Mouse (Mus musculus) heart, embryonic 10.5 days (tissue): ENCODE measurements around the gene Poc1b. TPM values are rescaled to one million over a fixed set of nuclear protein-coding genes. Genes with fewer than 3 reads are reported as not detected.
A peak's percentile ranks its signal among the peaks of the same experiment; 100 is the strongest.
"Not testable (repeated sequence)": the region's sequence is repeated elsewhere in the genome, so short reads cannot be mapped to it uniquely, and the experiment has no call there.

Experiments used
- DNase-seq: peaks from one replicate; pipeline ENCODE4 v3.0.0-alpha.2; 2017; ENCODE audit warnings: low spot score
- H3K27ac ChIP-seq: fragments of 300-500 bp; sonication (generic); 2 replicates; pipeline ENCODE4 v1.5.1; 2016; ENCODE audit warnings: mild to moderate bottlenecking
- H3K27me3 ChIP-seq: fragments of 300-500 bp; sonication (generic); 2 replicates; pipeline ENCODE4 v1.6.1; 2016; ENCODE audit warnings: mild to moderate bottlenecking; ENCODE audit not compliant: poor library complexity, insufficient read depth, severe bottlenecking
- H3K36me3 ChIP-seq: fragments of 300-500 bp; sonication (generic); 2 replicates; pipeline ENCODE4 v1.6.1; 2016; ENCODE audit warnings: mild to moderate bottlenecking, moderate library complexity
- H3K4me1 ChIP-seq: fragments of 300-500 bp; sonication (generic); 2 replicates; pipeline ENCODE4 v1.6.1; 2016; ENCODE audit warnings: mild to moderate bottlenecking
- H3K4me3 ChIP-seq: fragments of 300-500 bp; sonication (generic); 2 replicates; pipeline ENCODE4 v1.5.1; 2016; ENCODE audit warnings: mild to moderate bottlenecking, moderate library complexity
- H3K9me3 ChIP-seq: fragments of 300-500 bp; sonication (generic); 2 replicates; pipeline ENCODE4 v1.6.1; 2016; ENCODE audit warnings: mild to moderate bottlenecking, moderate library complexity
- WGBS: fragments of 180-500 bp; shearing (Covaris S2); methylation state at CpG from one replicate; pipeline ENCODE4 v1.1.7; 2016; 5-methylcytosine and 5-hydroxymethylcytosine counted together
- polyA plus RNA-seq: library from polyadenylated mRNA; unstranded; fragments of >200 nt; fragmentation: Nextera tagmentation; extraction: Ambion mirVana; gene quantifications from 2 replicates; pipeline ENCODE4 v1.2.1, GENCODE M21; 2016

Gene Poc1b
- polyA plus RNA-seq, 1 experiment from 2014 or later, result 16.2 TPM

DNA sequence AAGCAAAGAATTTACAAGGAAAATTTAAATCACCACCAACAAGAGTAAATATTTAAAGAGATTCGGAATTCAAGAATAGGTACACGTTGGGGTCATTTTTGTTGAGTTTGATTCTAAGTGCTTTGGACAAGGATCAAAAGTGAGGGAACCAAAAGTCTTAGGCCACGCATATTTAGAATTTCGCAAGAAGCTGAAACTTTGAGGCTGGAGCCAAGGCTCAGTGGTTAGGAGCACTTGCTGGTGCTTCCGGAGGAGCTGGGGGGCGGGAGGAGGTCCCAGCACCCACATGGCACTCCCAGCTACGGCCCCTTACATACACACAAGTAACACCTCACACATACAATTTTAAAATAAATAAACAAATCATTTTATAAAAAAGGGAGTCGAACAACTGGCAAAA lies 39.8 kb downstream of the Poc1b start:
- 0 out of 2 replicates have a peak, but pooled peaks cover 4% of the 10 kb centered on the region for H3K4me1 ChIP-seq
- H3K27ac ChIP-seq, result no peak overlapping the region
- no peaks in the 10 kb centered on the region for H3K27me3 ChIP-seq
- H3K4me3 ChIP-seq, result no peak overlapping the region
- DNase-seq, result no peak
- H3K9me3 ChIP-seq, result no peaks in the 10 kb centered on the region
- WGBS, result 93% methylated on average over 8 of the region's 8 CpGs
- no peaks in the 10 kb centered on the region for H3K36me3 ChIP-seq

DNA sequence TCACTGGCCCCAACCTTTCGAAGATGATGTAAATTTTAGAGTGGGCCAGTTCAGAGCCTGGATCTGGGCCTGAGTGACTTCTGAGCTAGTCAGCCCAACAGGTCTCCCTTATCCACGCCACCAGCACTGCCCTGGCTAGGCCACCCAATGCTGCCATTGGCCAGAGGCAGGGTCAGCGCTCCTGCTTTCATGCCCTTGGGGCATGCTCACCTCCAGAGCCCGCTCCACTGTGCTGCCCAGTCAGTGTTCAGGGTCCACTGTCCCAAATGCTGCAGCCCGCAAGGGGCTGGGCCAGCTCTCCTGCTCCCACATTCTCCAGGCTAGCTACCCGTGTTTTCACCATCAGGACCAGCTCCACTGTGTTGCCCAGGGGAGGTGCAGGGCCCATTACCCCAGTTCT lies 43.2 kb downstream of the Poc1b start:
- Histone ChIP-seq H3K4me1 (0 out of 2 replicates have a peak, but pooled peaks cover 4% of the 10 kb centered on the region), H3K27me3 (no peaks in the 10 kb centered on the region), H3K36me3 (no peaks in the 10 kb centered on the region), H3K4me3 (no peak overlapping the region), H3K9me3 (no peaks in the 10 kb centered on the region), H3K27ac (no peak overlapping the region)
- 90% methylated on average over 6 of the region's 6 CpGs for WGBS
- no peak for DNase-seq

DNA sequence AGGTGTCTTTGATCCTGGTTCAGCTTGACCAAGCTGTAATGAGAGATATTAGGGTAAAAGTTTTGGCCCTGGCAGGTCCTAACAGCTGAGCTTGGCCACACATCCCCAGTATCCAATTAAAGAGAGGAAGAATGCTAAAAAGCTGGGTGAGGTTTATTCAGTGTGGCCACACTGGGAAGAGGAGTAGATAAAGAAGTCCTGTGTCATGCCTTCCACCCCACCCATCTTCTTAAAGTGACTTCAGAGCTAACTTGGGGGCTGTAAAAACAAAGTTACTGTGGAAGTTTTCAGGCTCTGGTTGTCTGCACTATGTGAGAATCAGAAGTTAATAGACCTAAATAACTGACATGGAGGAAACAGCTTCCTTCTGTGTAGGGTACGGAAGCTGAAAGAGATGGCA lies 44.7 kb downstream of the Poc1b start:
- no peak for DNase-seq
- H3K36me3 ChIP-seq, result no peaks in the 10 kb centered on the region
- H3K9me3 ChIP-seq, result no peaks in the 10 kb centered on the region
- H3K27ac ChIP-seq, result no peak overlapping the region
- 89% methylated on average over 1 of the region's 1 CpGs for WGBS
- no peak overlapping the region for H3K4me3 ChIP-seq
- 0 out of 2 replicates have a peak, but pooled peaks cover 4% of the 10 kb centered on the region for H3K4me1 ChIP-seq
- no peaks in the 10 kb centered on the region for H3K27me3 ChIP-seq

DNA sequence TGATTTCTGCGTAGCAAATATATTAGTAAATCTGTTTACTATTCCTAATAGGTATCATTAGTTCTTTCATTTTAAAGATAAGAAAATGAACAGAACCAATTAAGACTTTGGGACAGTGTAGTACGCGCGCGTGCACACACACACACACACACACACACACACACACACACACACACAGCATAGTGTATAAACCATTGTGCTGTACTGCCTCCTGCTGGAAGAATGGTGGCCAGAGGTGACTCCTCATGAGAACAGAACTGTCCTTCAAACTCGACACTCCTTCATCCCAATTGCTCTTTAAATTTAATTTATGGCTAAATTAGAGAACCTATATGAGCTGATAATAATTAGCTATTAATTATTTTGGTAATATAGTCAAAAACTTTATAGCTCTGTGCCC lies 45.2 kb downstream of the Poc1b start:
- no peak for DNase-seq
- H3K4me3 ChIP-seq, result no peak overlapping the region
- H3K4me1 ChIP-seq, result 0 out of 2 replicates have a peak, but pooled peaks cover 4% of the 10 kb centered on the region
- 86% methylated on average over 6 of the region's 6 CpGs for WGBS
- no peaks in the 10 kb centered on the region for H3K9me3 ChIP-seq
- H3K27me3 ChIP-seq, result no peaks in the 10 kb centered on the region
- no peaks in the 10 kb centered on the region for H3K36me3 ChIP-seq
- H3K27ac ChIP-seq, result no peak overlapping the region

DNA sequence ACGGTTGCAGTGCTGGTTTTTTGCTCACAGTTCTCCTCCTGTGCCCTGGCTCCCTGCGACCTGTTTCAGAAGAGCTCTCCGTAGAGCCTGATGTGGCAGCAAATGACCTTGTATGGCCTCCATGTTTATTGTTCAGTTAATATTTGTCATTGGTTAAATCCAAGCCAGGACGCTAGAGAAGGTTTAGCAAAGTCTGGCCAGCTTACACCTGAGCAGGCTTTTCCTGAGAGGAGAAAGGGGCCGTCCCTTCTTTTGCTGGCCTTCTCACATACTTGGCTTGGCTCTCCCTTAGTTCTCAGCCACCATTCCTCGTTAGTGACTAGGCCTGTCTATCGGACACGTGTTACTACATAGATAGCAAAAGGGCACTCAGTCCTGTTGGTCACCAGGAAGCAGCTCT lies 47.8 kb downstream of the Poc1b start:
- no peaks in the 10 kb centered on the region for H3K36me3 ChIP-seq
- H3K27me3 ChIP-seq, result no peaks in the 10 kb centered on the region
- H3K4me3 ChIP-seq, result no peak overlapping the region
- no peaks in the 10 kb centered on the region for H3K9me3 ChIP-seq
- no peak overlapping the region for H3K27ac ChIP-seq
- DNase-seq, result no peak
- 82% methylated on average over 8 of the region's 8 CpGs for WGBS
- 0 out of 2 replicates have a peak, but pooled peaks cover 4% of the 10 kb centered on the region for H3K4me1 ChIP-seq

DNA sequence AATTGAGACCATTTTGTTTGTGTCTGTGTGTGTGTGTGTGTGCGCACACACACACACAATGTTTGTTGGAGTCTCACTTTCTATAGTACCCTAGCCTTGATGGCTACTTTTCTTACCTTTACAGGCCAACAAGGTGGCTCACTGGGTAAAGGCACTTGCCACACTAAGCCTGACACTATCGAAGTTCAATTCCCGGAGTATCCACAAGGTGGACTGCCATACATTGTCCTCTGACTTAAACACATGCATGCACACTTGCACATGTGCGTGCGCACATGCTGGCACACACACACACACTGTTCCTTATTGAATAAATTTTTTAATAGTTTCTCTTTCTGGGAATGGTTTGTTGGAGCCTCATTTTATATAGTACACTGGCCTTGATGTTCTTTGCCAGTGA lies 50.0 kb downstream of the Poc1b start:
- no peak overlapping the region for H3K4me3 ChIP-seq
- no peaks in the 10 kb centered on the region for H3K27me3 ChIP-seq
- H3K4me1 ChIP-seq, result no peaks in the 10 kb centered on the region
- DNase-seq, result no peak
- WGBS, result 94% methylated on average over 5 of the region's 5 CpGs
- peaks cover 6% of the 10 kb centered on the region; the same call in 1 of the 2 replicates for H3K36me3 ChIP-seq
- no peak overlapping the region for H3K27ac ChIP-seq
- no peaks in the 10 kb centered on the region for H3K9me3 ChIP-seq

DNA sequence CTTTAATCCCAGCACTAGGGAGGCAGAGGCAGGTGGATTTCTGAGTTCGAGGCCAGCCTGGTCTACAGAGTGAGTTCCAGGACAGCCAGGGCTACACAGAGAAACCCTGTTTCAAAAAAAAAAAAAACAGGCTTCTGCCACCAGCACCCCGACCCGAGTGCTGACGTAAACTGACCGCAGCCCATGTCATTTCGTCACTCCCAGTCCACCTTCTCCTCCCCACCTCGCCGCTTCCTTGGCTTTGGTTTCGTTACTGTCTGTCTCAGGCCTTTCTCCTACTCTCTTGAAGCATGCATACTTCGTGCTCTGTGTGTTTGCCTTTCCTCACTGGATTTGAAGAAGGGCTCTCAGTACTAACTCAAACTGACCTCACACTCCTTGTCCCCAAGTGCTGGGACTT lies 50.9 kb downstream of the Poc1b start:
- WGBS, result 89% methylated on average over 10 of the region's 10 CpGs

DNA sequence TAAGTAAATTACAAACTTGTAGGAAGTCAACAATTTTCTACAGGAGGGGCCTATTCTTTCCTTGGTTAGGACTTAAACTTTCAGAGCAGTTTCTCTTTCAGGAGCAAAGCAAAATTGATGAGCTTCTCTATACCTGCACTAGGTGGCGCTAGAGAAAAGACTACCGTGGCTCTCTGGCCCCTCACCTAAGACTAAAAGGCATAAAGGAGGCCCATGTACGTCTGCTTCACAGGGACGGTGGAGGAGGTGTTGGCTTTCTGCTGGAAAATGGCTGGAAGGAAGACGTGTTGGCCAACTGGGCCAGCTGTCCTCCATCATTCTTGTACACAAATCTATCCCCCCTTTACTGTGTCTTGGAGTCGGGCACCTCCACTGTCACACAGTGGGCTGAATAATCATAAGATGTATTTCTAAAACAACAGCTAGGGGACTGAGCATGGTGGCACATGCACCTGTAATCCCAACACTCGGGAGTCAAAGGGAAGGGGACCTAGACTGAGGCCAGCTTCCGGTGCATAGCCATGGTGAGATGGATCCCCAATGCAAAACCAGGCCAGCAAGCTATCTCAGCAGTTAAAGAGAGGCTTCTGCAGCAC lies 55.2 kb downstream of the Poc1b start:
- Histone ChIP-seq H3K36me3 (peaks cover 6% of the 10 kb centered on the region; the same call in 1 of the 2 replicates), H3K9me3 (no peaks in the 10 kb centered on the region), H3K4me3 (no peak overlapping the region), H3K27me3 (no peaks in the 10 kb centered on the region), H3K4me1 (peaks cover 13% of the 10 kb centered on the region), H3K27ac (no peak overlapping the region)
- DNase-seq, result no peak
- WGBS, result 41% methylated on average over 8 of the region's 8 CpGs

More for the DNA sequence above, 50.9 kb downstream of the Poc1b start:
- H3K27me3 ChIP-seq, H3K36me3 ChIP-seq, H3K27ac ChIP-seq, H3K4me3 ChIP-seq, H3K9me3 ChIP-seq, H3K4me1 ChIP-seq, DNase-seq: not testable (repeated sequence)

DNA sequence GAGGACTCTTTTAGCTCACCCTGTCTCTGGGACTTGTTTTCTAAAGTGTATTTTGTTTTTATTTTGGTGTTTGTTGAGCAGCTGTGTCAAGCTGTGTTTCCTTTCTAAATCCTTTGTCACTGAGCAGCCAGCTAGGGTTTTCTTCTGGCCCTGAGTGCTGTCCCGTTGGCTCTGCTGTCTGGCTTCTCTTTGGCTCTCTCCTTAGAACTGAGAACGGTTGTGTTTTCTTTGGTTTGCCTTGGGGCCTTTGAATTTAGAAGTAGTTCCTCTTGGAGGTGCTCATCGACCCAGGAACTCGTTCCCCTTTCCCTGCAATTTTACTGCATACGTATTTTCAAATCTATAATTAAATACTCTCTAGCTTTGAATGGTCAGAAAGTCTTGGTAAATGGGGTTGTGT lies 56.2 kb downstream of the Poc1b start:
- Histone ChIP-seq H3K9me3 (no peaks in the 10 kb centered on the region), H3K27ac (no peak overlapping the region), H3K4me1 (peaks cover 13% of the 10 kb centered on the region), H3K36me3 (peaks cover 6% of the 10 kb centered on the region; the same call in 1 of the 2 replicates), H3K27me3 (no peaks in the 10 kb centered on the region), H3K4me3 (no peak overlapping the region)
- WGBS, result 88% methylated on average over 5 of the region's 5 CpGs
- no peak for DNase-seq

DNA sequence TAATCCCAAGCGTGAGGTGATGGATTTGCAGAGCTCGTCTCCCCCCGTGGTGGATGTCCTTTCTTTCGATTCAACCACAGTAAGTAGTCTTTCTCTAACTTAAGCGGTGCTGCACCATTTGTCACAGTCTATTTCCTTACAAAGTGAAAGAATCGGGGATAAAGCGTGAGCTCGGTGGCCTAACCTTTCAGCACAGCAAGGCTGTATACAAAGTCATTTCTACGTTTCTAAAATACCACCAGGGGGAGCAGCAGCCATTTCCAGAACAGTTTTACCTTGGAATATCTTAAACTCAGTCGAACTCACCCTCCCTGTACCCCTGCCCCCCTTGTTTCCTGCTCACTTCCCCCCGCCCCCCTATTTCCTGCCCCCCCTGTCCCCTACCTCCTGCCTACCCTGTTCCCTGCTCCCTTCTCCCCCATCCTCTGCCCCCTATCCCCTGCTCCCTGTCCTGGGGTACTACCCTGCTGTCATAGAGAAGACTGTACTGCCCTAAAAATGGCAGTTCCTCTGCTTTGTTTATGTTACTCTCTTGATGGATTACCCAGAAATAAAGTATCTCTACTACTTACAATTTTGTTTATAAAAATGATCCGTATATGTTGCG lies 58.1 kb downstream of the Poc1b start:
- Histone ChIP-seq H3K27me3 (no peaks in the 10 kb centered on the region), H3K4me1 (peaks cover 18% of the 10 kb centered on the region), H3K27ac (0 out of 2 replicates have a peak overlapping the region, but pooled peaks have one; percentile 36), H3K4me3 (no peak overlapping the region), H3K9me3 (no peaks in the 10 kb centered on the region), H3K36me3 (peaks cover 5% of the 10 kb centered on the region; the same call in 1 of the 2 replicates)
- WGBS, result 42% methylated on average over 13 of the region's 13 CpGs
- DNase-seq, result no peak

DNA sequence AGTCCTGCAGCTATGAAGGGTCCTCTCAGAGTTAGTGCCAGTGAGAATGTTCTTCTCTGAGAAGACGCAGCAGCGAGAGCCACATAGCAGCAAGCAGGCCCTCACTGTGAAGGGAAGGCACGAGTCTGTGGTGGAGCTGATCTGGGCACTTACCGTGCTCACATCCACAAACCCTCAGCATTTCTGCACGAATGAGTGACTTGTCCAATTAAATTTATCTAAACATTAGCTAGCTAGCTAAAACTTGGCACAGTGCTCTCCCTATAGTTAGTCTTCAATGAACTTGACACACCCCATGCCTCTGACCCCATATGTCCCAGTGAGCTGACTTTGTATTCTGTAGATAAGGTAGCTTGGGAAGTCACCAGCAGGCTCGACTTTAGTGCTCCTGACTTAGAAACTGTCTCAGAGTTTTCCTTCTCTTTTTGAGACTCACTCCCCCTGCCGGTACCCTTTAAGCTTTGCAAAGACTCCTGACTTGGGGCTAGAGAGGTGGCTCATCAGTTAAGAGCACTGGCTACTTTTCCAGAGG lies 59.0 kb downstream of the Poc1b start:
- Histone ChIP-seq H3K36me3 (no peaks in the 10 kb centered on the region), H3K4me3 (no peak overlapping the region), H3K9me3 (no peaks in the 10 kb centered on the region), H3K27me3 (no peaks in the 10 kb centered on the region), H3K27ac (peak overlapping the region; percentile 36; the same call in 1 of the 2 replicates), H3K4me1 (peaks cover 18% of the 10 kb centered on the region)
- DNase-seq, result no peak
- 65% methylated on average over 7 of the region's 7 CpGs for WGBS

DNA sequence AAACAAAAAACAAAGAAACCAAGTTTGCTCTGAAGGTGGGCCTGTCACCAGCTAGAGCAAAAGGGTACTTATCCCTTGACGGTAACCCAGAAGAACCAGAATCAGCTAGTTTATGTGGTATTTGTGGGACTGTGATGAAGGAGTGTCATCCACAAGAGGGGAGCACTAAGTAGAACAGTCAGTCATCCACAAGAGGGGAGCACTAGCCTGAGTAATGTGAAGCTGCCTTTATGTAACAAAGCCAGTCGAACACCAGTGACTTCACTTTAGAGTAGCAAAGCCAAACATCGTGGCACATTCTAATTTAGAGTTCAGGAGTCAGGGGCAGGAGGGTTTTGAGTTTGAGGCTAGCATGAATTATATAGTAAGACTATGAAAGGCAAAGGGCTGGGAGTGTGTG lies 59.6 kb downstream of the Poc1b start:
- Histone ChIP-seq H3K27me3 (no peaks in the 10 kb centered on the region), H3K27ac (no peak overlapping the region), H3K9me3 (no peaks in the 10 kb centered on the region), H3K4me3 (no peak overlapping the region), H3K4me1 (peaks cover 21% of the 10 kb centered on the region), H3K36me3 (no peaks in the 10 kb centered on the region)
- 66% methylated on average over 3 of the region's 3 CpGs for WGBS
- DNase-seq, result no peak

DNA sequence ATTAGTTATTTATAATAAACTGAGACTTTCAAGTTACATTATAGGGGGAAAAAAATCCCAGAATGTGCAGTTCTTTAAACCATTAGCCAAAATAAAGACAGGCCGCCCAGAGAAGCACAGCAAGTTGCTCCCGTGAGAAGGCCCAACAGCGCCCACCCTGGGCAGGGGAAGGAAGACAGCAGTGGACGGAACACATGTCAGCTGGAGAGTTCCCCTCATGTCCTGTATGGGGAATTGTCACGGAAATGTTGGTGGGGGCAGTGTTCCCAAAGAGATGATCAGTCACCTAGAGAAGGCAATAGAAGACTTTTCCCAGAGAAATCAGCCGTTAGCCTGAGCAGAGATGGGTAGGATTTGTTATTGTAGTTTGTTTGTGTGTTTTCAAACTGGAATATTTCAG lies 61.6 kb downstream of the Poc1b start:
- DNase-seq, result no peak
- Histone ChIP-seq H3K27me3 (no peaks in the 10 kb centered on the region), H3K27ac (no peak overlapping the region), H3K4me1 (peaks cover 38% of the 10 kb centered on the region), H3K4me3 (no peak overlapping the region), H3K36me3 (no peaks in the 10 kb centered on the region), H3K9me3 (no peaks in the 10 kb centered on the region)
- WGBS, result 75% methylated on average over 6 of the region's 6 CpGs
